Mouse (Mus musculus) embryonic fibroblast, embryonic 13.5 days (primary cell): ENCODE data around the gene Ints3. TPM values are rescaled to one million over a fixed set of nuclear protein-coding genes. Genes with fewer than 3 reads are reported as not detected.

Source experiments
- H3K27ac ChIP-seq: 2 replicates; pipeline ENCODE4 v1.5.1; 2012; ENCODE audit warnings: low read length, control low read depth, inconsistent platforms; ENCODE audit not compliant: insufficient read depth
- H3K4me1 ChIP-seq: 2 replicates; pipeline ENCODE4 v1.6.1; 2011; ENCODE audit warnings: low read length; ENCODE audit not compliant: control insufficient read depth, insufficient read depth
- H3K4me3 ChIP-seq: 2 replicates; pipeline ENCODE4 v1.5.1; 2011; ENCODE audit warnings: mild to moderate bottlenecking, control low read depth, low read length; ENCODE audit not compliant: insufficient read depth
- CTCF ChIP-seq: IDR thresholded peaks from 2 replicates; pipeline ENCODE4 v1.5.1; 2011; ENCODE audit warnings: mild to moderate bottlenecking, control low read depth, low read length, moderate library complexity, borderline replicate concordance; ENCODE audit not compliant: insufficient read depth
- POLR2A ChIP-seq: IDR thresholded peaks from 2 replicates; pipeline ENCODE4 v1.6.1; 2011; ENCODE audit warnings: low read depth, mild to moderate bottlenecking, control low read depth, low read length, moderate library complexity
- polyA plus RNA-seq: library from polyadenylated mRNA; stranded (reverse); fragments of >200 nt; gene quantifications from 2 replicates; pipeline ENCODE4 v1.2.4, GENCODE M21; 2011; ENCODE audit warnings: low read depth; ENCODE audit not compliant: missing spikeins, insufficient read length

Gene Ints3
- polyA plus RNA-seq, 1 experiment: 39.5 TPM

DNA sequence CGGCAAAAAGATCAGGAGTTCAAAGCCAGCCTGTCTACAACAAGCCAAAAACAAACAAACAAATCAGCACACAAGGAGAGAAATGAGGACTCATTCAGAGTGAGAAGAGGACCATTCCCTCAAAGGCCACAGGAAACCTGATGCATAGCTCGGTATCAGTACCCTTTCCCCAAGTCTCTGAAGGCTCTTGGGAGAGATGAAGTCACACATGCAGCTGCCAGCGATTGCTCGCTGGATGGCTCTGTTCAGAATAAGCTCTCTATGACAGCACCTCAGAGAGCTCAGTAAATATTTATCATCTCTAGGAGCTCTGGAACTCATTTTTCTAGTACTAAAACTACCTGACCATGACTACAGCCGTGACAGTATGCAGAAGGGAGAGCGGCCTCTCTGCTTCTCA lies 5.2 kb downstream of the Ints3 start:
- Histone ChIP-seq H3K4me3 (no peak overlapping the region), H3K4me1 (peaks cover 11% of the 10 kb centered on the region), H3K27ac (no peak overlapping the region)
- TF ChIP-seq POLR2A (no peak), CTCF (no peak)

DNA sequence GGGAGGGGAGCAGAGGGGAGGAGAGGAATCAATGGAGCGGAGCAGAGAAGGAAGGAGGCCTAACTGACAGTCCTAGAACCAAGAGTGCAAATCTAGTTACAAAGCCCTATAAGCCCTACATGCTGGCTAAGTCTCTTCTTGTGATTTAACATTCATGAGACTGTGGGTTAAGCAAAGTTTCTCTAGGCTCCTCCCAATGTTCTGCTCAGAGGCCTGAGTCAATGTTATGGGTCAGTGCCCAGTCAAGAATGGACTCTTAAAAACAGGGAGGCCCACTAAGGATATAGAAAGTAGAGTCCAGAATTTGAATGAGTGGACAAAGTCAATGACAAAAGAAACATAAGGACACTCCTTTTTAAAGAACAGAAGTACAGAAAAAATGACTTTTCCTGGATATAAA lies 5.8 kb downstream of the Ints3 start:
- Histone ChIP-seq H3K27ac (no peak overlapping the region), H3K4me3 (no peak overlapping the region), H3K4me1 (peaks cover 11% of the 10 kb centered on the region)
- TF ChIP-seq POLR2A (no peak), CTCF (no peak)

DNA sequence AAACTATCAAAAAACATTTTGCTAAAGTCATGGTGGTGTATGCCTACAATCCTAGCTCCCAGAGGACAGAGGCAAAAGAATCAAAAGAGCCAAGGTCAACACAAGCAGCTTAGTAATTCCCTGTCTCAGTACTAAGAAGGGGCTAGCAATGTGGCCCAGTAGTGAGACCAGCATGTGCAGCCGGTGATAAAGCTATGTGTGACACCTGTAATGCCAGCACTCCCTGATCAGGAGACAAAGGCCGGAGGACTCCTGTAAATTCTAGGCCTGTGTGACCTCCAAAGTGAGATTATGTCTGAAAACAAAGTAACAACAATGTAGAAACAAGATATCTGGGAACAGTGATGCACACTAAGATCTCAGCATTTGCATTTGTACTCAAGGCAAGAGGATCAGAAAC lies 7.9 kb downstream of the Ints3 start:
- peaks cover 2% of the 10 kb centered on the region; the same call in 1 of the 2 replicates for H3K4me1 ChIP-seq
- H3K27ac ChIP-seq: no peak overlapping the region
- no peak for TF ChIP-seq CTCF
- no peak for TF ChIP-seq POLR2A
- H3K4me3 ChIP-seq: no peak overlapping the region

DNA sequence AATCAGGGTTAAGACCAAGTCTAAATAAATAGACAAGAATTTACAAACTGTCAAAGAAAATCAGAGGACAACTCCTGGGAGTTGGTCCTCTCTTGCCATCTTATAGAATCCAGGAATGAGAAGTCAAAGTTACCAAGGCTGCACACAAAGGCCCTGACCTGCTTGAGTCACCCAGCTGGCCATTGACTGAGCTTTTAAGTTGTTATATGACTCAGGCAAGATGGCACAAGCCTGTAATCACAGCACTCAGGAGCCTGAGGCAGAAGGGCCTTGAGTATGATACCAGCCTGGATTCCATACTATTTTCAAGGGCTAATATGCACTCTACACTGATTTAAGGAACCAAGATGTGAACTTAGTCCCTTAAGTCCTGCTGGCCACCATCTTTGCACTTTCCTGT lies 9.9 kb downstream of the Ints3 start:
- TF ChIP-seq CTCF: no peak
- no peak for TF ChIP-seq POLR2A

DNA sequence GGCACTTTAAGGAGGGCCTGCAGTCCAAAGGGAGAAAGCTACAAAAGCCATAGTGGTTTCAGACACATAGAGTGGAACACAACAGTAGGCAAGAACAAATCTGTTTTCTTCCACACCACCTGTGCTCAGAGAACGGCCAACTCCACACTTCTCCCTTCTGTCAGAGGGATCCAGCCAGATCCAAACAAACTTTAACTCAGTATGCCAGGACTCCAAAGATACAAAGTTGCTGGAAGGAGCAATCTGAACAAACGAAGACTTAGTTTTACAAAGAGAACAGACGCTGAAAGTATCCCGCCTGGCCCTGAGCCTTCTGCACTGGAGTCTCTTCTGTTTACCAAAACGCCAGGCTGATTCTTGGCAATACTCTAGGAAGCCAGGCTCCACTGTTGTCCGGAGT lies 12.7 kb downstream of the Ints3 start:
- Histone ChIP-seq H3K4me1 (peaks cover 2% of the 10 kb centered on the region; the same call in 1 of the 2 replicates), H3K4me3 (no peak overlapping the region)
- no peak for TF ChIP-seq CTCF
- no peak for TF ChIP-seq POLR2A

More for the DNA sequence above, 9.9 kb downstream of the Ints3 start:
- no peak overlapping the region for H3K4me3 ChIP-seq
- peaks cover 2% of the 10 kb centered on the region; the same call in 1 of the 2 replicates for H3K4me1 ChIP-seq
- H3K27ac ChIP-seq: no peak overlapping the region

DNA sequence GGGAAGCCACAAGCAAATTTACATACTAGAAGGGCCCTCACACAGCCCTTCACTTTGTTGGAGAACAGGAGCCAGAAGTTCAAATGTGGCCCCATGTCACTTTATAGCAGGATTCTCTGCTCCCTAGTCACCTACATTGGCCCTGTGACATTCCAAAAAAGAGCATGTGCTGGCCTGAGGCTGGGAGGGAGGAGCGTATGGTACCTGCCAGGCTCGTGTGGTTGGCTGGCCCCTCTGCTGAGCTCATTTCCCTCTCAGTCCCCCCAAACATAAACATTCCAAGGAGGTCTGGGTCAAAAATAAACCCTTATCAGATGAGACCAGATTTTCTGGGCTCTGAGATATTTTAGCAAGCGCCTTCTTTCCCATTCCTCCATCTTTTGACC lies 20.4 kb downstream of the Ints3 start:
- H3K4me3 ChIP-seq: no peak overlapping the region
- no peaks in the 10 kb centered on the region for H3K4me1 ChIP-seq
- TF ChIP-seq POLR2A (no peak), CTCF (no peak)
- no peak overlapping the region for H3K27ac ChIP-seq

More for the DNA sequence above, 12.7 kb downstream of the Ints3 start:
- H3K27ac ChIP-seq: no peak overlapping the region

DNA sequence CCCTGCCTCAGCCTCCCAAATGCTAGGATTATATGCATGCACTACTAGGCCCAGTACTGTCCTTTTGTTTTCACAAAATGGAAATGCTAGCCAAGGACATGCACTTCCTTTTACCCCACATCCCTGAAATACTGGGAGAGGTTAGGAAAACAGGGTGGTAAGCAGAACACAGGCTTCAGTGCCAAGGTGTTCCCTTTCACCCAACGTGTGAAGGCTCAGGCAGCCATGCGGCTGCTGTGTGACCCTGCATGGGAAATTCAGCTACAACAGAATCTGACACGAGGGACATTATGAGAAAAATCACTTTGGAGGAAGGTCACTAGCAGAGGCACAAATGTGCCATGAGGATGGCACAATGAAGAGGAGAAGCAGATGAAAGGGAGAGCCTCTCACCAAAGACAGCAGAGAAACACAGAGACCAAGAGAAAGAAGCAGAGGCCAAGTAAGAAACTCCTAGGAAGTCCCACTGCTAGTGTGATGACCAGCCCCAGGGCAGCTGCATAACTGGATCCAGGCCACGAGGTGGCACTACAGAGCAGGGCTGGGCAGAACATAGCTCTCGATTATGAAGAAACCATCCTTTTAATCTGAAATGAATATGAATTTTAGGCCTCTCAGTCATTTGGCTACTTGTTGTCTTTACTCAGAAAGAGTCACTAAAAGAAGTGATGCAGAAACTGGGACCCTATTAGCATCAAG lies 21.0 kb downstream of the Ints3 start:
- Histone ChIP-seq H3K4me1 (no peaks in the 10 kb centered on the region), H3K27ac (no peak overlapping the region), H3K4me3 (no peak overlapping the region)
- TF ChIP-seq CTCF (peak; percentile 90), POLR2A (no peak)

DNA sequence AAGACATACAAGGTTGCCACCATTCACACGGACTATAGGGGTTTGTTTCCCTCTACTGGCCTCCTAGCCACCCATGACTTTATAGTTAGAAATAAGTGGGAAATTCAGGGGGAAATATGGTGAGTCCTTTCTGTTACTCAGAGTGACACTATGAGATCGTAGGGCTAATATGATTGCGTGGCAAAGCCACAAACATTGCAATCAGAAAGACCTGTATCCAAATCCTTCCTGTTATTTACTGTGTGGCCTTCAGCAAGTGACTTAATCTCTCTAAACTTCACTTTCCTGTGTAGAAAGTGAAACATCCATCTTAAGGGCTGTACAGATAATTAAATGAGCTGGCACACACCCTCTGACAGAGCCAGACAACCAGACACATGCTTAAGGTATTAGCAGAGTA lies 24.7 kb downstream of the Ints3 start:
- Histone ChIP-seq H3K27ac (no peak overlapping the region), H3K4me1 (0 out of 2 replicates have a peak, but pooled peaks cover 2% of the 10 kb centered on the region), H3K4me3 (no peak overlapping the region)
- TF ChIP-seq POLR2A: no peak
- TF ChIP-seq CTCF: no peak

DNA sequence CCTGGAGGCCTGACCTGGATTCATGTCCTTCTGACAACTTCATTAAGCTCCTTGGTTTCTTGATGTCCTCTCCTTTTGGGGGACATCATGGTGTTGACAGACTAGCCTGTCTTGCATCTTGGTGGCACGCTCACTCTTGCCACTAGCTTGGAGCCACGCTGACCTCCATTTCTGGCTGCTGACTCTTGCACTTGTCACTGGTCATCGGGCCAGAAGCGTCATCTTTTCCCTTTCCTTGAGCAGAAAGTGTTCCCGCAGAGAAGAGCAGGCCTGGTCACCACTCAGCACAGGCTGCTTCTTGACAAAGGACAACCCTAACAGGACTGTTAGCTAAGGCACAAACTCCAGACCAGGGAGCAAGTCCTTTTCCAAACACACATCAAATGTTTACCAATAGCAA lies 27.0 kb downstream of the Ints3 start:
- Histone ChIP-seq H3K4me1 (0 out of 2 replicates have a peak, but pooled peaks cover 2% of the 10 kb centered on the region), H3K27ac (no peak overlapping the region), H3K4me3 (no peak overlapping the region)
- TF ChIP-seq POLR2A (no peak), CTCF (no peak)

DNA sequence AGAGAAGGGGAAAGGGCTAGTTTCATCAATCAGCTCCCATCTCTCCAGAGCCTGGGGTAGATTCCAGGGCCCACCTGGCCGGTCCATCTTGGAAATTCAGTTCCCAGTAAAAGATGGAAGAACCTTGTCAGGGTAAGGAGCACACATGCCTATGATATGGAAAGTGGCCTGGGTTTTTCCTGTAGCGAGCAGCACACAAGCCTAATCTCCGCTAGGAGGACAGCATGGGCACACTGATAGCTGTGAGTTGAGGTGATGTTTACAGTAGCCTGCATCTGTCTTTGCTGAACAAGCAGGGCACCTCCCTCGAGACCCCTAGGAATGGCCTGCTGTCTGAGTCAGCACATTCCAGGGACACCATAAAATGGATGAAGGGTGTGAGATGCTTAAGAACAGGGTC lies 28.8 kb downstream of the Ints3 start:
- H3K4me1 ChIP-seq: 0 out of 2 replicates have a peak, but pooled peaks cover 2% of the 10 kb centered on the region
- H3K27ac ChIP-seq: no peak overlapping the region
- TF ChIP-seq CTCF (no peak), POLR2A (no peak)
- no peak overlapping the region for H3K4me3 ChIP-seq
